Mouse (Mus musculus) heart, adult 2 months (tissue): ENCODE data around the gene Uba6.

Source experiments
- EP300 ChIP-seq: fragments of 200-500 bp; IDR thresholded peaks from 2 replicates; pipeline ENCODE4 v1.6.1; 2011; ENCODE audit warnings: low read depth, low read length, control low read depth; ENCODE audit not compliant: insufficient read depth
- POLR2A ChIP-seq: fragments of 200-500 bp; IDR thresholded peaks from 2 replicates; pipeline ENCODE4 v1.6.1; 2011; ENCODE audit warnings: mild to moderate bottlenecking, low read depth, low read length, control low read depth; ENCODE audit not compliant: insufficient read depth

- no peak for TF ChIP-seq EP300
- TF ChIP-seq POLR2A: no peak
Measured at GRCm38 (mm10) chr5:86084979-86085378, 87.6 kb downstream of the Uba6 start.
